Mouse (Mus musculus): ENCODE measurements around the gene Kif11. TPM values are rescaled to one million over a fixed set of nuclear protein-coding genes. Genes with fewer than 3 reads are reported as not detected.

Kif11 gene
- polyA plus RNA-seq, 1 experiment from 2014 or later = 10.2 TPM

DNA sequence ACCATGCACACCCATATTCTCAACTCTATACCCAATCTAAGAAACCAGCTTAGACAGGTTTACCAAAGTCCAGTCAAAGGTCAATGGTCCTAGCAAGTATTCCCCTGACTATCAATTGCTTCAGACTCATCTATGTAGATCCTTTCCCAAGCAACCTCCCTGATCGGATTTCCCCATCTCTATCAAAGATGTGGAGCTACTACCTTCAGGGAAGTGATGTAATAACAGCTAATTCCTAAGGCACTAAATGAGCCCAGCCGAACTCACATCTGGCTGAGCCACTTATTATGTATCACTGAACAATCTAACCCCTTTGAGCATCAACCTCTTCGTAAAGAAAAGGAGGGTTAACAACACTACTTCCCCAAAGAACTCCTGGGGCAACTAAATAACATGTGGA, 23.4 kb upstream of the Kif11 start:
- Histone ChIP-seq H3K4me2 (no peak overlapping the region), H3K27me3 (no peaks in the 10 kb centered on the region), H3K36me3 (0 out of 2 replicates have a peak, but pooled peaks cover 8% of the 10 kb centered on the region), H3K4me1 (replicated peaks) (no peaks in the 10 kb centered on the region), H3K9ac (no peak overlapping the region), H3K9me3 (no peaks in the 10 kb centered on the region), H3K27ac (replicated peaks) (no peak overlapping the region), H3K4me3 (no peak overlapping the region)
- WGBS = 91% methylated on average over 3 of the region's 3 CpGs
- no peak for ATAC-seq (ENCODE audit: low read depth)

- H3K9ac ChIP-seq = no peak overlapping the region
- 0 out of 2 replicates have a peak, but pooled peaks cover 8% of the 10 kb centered on the region for H3K36me3 ChIP-seq
- no peak overlapping the region for H3K4me2 ChIP-seq
- 91% methylated on average over 6 of the region's 6 CpGs for WGBS
- H3K4me1 ChIP-seq (replicated peaks) = no peaks in the 10 kb centered on the region
- no peaks in the 10 kb centered on the region for H3K27me3 ChIP-seq
- H3K27ac ChIP-seq (replicated peaks) = no peak overlapping the region
- no peak for ATAC-seq (ENCODE audit: low read depth)
- H3K9me3 ChIP-seq = no peaks in the 10 kb centered on the region
- H3K4me3 ChIP-seq = no peak overlapping the region
Observed at GRCm38 (mm10) chr19:37353331-37353730, 22.9 kb upstream of the Kif11 start.

GRCm38 (mm10) chr19:37360044-37360443, 16.2 kb upstream of the Kif11 start:
- ATAC-seq (ENCODE audit: low read depth) = no peak
- H3K4me3 ChIP-seq = no peak overlapping the region
- no peaks in the 10 kb centered on the region for H3K4me1 ChIP-seq (replicated peaks)
- H3K27ac ChIP-seq (replicated peaks) = no peak overlapping the region
- H3K4me2 ChIP-seq = no peak overlapping the region
- no peaks in the 10 kb centered on the region for H3K27me3 ChIP-seq
- WGBS = 79% methylated on average over 5 of the region's 5 CpGs
- no peak overlapping the region for H3K9ac ChIP-seq
- no peaks in the 10 kb centered on the region for H3K36me3 ChIP-seq
- no peaks in the 10 kb centered on the region for H3K9me3 ChIP-seq

DNA sequence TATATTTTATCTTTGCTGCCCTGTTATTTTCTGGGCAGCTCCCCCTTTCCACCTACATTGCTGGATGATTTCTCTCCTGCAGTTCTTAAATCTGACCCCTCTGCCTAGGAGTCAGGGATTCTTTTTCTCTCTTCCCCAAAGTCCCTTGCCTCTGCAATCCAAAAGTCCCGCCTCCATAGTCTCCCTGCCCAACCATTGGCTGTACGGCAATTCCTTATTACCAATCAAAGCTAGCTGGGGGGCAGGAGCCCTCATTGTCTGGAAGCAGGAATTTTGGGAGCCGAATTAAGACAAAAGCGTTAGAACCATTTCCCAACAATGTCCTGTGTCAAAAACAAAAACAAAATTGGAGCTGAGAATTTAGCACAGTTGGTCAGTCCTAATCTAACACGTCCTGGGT, 13.7 kb upstream of the Kif11 start:
- ATAC-seq (ENCODE audit: low read depth) = no peak
- no peaks in the 10 kb centered on the region for H3K27me3 ChIP-seq
- H3K4me1 ChIP-seq (replicated peaks) = no peaks in the 10 kb centered on the region
- H3K9ac ChIP-seq = no peak overlapping the region
- H3K4me2 ChIP-seq = 0 out of 2 replicates have a peak overlapping the region, but pooled peaks have one; percentile 22
- H3K4me3 ChIP-seq = no peak overlapping the region
- no peak overlapping the region for H3K27ac ChIP-seq (replicated peaks)
- WGBS = 29% methylated on average over 5 of the region's 5 CpGs
- H3K36me3 ChIP-seq = no peaks in the 10 kb centered on the region
- H3K9me3 ChIP-seq = no peaks in the 10 kb centered on the region

- Histone ChIP-seq H3K27ac (replicated peaks) (no peak overlapping the region), H3K4me1 (replicated peaks) (no peaks in the 10 kb centered on the region), H3K4me3 (no peak overlapping the region), H3K9me3 (no peaks in the 10 kb centered on the region), H3K36me3 (no peaks in the 10 kb centered on the region), H3K27me3 (no peaks in the 10 kb centered on the region), H3K9ac (no peak overlapping the region), H3K4me2 (no peak overlapping the region)
- WGBS = 81% methylated on average over 11 of the region's 11 CpGs
- no peak for ATAC-seq (ENCODE audit: low read depth)
Observed at GRCm38 (mm10) chr19:37363128-37363939, 12.9 kb upstream of the Kif11 start.

DNA sequence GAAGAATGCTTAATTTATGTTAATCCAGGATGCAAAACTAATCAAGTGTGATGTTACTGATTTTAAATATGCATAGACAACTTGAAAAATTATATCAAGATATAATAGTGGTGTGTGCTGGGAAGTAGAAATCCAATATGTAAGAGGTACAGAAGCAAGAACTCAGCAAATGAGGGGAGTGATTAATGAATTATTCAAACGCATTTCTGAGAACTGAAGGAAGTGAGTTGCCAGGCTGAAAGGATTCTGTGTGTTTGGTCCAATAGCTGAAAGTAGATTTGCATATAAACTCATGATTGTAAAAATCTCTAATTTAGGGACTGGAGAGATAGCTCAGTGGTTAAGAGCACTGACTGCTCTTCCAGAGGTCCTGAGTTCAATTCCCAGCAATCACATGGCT, 7.2 kb upstream of the Kif11 start:
- 78% methylated on average over 1 of the region's 1 CpGs for WGBS
- Histone ChIP-seq H3K4me1 (replicated peaks) (no peaks in the 10 kb centered on the region), H3K27ac (replicated peaks) (no peak overlapping the region)

GRCm38 (mm10) chr19:37369921-37370320, 6.3 kb upstream of the Kif11 start:
- Histone ChIP-seq H3K9me3 (no peaks in the 10 kb centered on the region), H3K9ac (no peak overlapping the region), H3K27me3 (no peaks in the 10 kb centered on the region), H3K27ac (replicated peaks) (no peak overlapping the region), H3K4me3 (no peak overlapping the region), H3K4me2 (no peak overlapping the region), H3K36me3 (no peaks in the 10 kb centered on the region), H3K4me1 (replicated peaks) (peaks cover 1% of the 10 kb centered on the region; the same call in 1 of the 2 replicates)
- no peak for ATAC-seq (ENCODE audit: low read depth)
- WGBS = 92% methylated on average over 4 of the region's 4 CpGs

More for the DNA sequence above, 7.2 kb upstream of the Kif11 start:
- no peaks in the 10 kb centered on the region for H3K9me3 ChIP-seq
- H3K4me2 ChIP-seq = no peak overlapping the region
- no peak overlapping the region for H3K4me3 ChIP-seq
- H3K9ac ChIP-seq = no peak overlapping the region
- no peaks in the 10 kb centered on the region for H3K27me3 ChIP-seq
- no peak for ATAC-seq (ENCODE audit: low read depth)
- H3K36me3 ChIP-seq = no peaks in the 10 kb centered on the region

DNA sequence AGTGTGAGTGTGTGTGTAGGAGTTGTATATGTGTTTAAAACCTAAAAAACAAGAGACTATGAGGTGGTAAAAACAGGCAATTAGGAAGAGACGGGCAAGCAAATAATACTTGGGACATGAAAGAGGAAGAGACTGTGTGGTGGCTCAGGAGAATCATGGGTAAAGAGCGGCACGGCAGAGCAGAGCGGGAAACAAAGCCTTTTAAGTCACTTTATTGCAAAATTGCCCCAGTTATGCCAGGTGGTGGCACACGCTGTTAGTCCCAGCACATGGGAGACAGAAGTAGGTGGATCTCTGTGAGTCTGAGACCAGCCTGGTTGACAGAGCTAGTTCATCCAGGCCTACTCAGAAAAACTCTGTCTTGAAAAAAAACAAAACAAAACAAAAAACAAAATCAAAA, 5.8 kb upstream of the Kif11 start:
- Histone ChIP-seq H3K9ac (no peak overlapping the region), H3K36me3 (no peaks in the 10 kb centered on the region), H3K4me3 (no peak overlapping the region), H3K9me3 (no peaks in the 10 kb centered on the region), H3K4me2 (no peak overlapping the region), H3K4me1 (replicated peaks) (peaks cover 5% of the 10 kb centered on the region; the same call in 1 of the 2 replicates), H3K27ac (replicated peaks) (no peak overlapping the region), H3K27me3 (no peaks in the 10 kb centered on the region)
- WGBS = 74% methylated on average over 5 of the region's 5 CpGs
- no peak for ATAC-seq (ENCODE audit: low read depth)

- H3K27ac ChIP-seq (replicated peaks) = peak overlapping the region; percentile 93
- peak overlapping the region; percentile 73 for H3K9ac ChIP-seq
- ATAC-seq (ENCODE audit: low read depth) = no peak; the same call in 1 of the 2 replicates
- 27% methylated on average over 7 of the region's 7 CpGs for WGBS
- H3K4me3 ChIP-seq = peak overlapping the region; percentile 81
- peaks cover 27% of the 10 kb centered on the region for H3K4me1 ChIP-seq (replicated peaks)
- H3K27me3 ChIP-seq = no peaks in the 10 kb centered on the region
- H3K4me2 ChIP-seq = peak overlapping the region; percentile 80
- no peaks in the 10 kb centered on the region for H3K36me3 ChIP-seq
- no peaks in the 10 kb centered on the region for H3K9me3 ChIP-seq
Observed at GRCm38 (mm10) chr19:37374941-37375754, 1.1 kb upstream of the Kif11 start.

DNA sequence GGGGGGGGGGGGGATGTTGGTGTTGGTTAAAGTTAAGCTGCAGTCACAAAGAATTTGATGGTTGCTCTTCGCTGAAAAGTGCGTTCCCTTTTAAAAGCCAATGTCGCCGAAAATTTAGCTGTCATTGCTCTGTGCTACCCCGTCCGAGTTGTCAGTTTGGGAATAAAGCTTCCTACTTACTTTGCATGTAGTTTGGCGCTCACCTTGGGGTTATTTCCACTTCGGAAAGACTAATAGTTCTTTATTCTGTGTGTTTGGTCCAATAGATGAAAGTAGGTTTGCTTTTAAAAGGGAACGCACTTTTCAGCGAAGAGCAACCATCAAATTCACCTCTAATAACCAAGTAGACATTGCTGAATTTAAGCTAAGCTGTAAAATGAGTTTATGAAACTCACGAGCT, 638 bp downstream of the Kif11 start:
- Histone ChIP-seq H3K4me3 (peak overlapping the region; percentile 81), H3K9me3 (no peaks in the 10 kb centered on the region), H3K36me3 (no peaks in the 10 kb centered on the region), H3K27me3 (no peaks in the 10 kb centered on the region), H3K27ac (replicated peaks) (no peak overlapping the region), H3K9ac (peak overlapping the region; percentile 60), H3K4me1 (replicated peaks) (peaks cover 27% of the 10 kb centered on the region), H3K4me2 (peak overlapping the region; percentile 80)
- WGBS = under 1% methylated on average over 11 of the region's 11 CpGs
- ATAC-seq (ENCODE audit: low read depth) = no peak

DNA sequence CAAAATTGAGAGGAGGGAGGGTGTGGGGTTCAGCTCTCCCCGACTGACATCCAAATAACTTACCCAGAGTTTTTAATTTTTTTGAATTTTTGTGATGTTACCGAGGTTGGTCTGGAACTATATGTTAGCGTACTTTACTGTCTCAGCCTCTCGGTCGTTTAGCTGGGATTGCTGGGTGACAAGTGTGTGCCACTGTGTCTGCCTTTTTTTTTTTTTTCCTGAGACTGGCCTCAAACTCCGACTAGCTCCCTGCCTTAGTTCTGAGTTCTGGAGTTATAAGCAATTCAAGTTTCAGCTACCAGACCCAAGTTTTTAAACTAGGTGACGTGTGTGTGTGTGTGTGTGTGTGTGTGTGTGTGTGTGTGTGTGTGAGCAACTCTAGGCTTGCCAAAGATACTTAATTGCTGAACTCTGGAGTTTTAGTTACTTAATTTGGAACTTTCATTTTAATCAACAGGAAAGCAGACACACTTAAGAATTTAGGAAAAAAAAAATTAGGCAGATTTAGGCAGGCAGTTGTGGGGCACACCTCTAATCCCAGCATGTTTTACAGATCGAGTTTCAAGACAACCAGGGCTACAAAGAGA, 1.3 kb downstream of the Kif11 start:
- no peaks in the 10 kb centered on the region for H3K9me3 ChIP-seq
- ATAC-seq (ENCODE audit: low read depth) = no peak
- peak overlapping the region; percentile 81 for H3K4me3 ChIP-seq
- H3K27ac ChIP-seq (replicated peaks) = no peak overlapping the region
- H3K4me1 ChIP-seq (replicated peaks) = peaks cover 27% of the 10 kb centered on the region
- peak overlapping the region; percentile 26; the same call in 1 of the 2 replicates for H3K9ac ChIP-seq
- H3K27me3 ChIP-seq = no peaks in the 10 kb centered on the region
- no peaks in the 10 kb centered on the region for H3K36me3 ChIP-seq
- 22% methylated on average over 8 of the region's 8 CpGs for WGBS
- H3K4me2 ChIP-seq = peak overlapping the region; percentile 80

DNA sequence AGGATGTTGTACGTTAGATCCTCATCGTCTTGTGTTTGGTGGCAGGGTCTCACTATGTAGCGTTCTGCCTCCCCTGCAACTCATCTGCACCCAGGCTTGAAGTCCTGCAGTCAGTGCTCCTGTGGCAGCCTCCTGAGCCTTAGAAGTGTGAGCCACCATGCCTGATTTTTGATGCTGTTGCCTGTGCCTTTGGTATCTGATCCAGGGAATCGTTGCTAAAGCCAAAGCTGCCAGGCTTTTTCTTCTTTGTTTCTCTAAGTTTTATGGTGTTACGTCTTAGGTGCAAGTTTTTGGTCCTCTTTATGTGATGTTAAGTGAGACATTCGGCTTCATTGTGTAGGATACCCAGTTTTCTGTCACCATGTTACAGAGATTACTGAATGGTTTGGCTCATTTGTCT, 2.6 kb downstream of the Kif11 start:
- no peak for ATAC-seq (ENCODE audit: low read depth)
- H3K4me1 ChIP-seq (replicated peaks) = peaks cover 27% of the 10 kb centered on the region
- H3K9me3 ChIP-seq = no peaks in the 10 kb centered on the region
- H3K9ac ChIP-seq = no peak overlapping the region
- H3K36me3 ChIP-seq = no peaks in the 10 kb centered on the region
- no peak overlapping the region for H3K27ac ChIP-seq (replicated peaks)
- no peak overlapping the region for H3K4me3 ChIP-seq
- 70% methylated on average over 6 of the region's 6 CpGs for WGBS
- no peaks in the 10 kb centered on the region for H3K27me3 ChIP-seq
- H3K4me2 ChIP-seq = 0 out of 2 replicates have a peak overlapping the region, but pooled peaks have one; percentile 7
